Mouse (Mus musculus) hindbrain, embryonic 13.5 days (tissue): ENCODE measurements at regions not wholly inside any gene's neighbourhood (a gene's known extent, or its start where the extent isn't known, plus 50 kb on each side); places are given as distances from the start of the nearest gene placed in this dataset.

ENCODE experiments used
- ATAC-seq: fragments of 200-750 bp; cut with Nextera tagmentation; 2 replicates; pipeline ENCODE4 v1.8.0; 2017; ENCODE audit warnings: moderate TSS enrichment; ENCODE audit not compliant: low FRiP score
- H3K27ac ChIP-seq: fragments of 300-500 bp; sonication (generic); 2 replicates; pipeline ENCODE4 v1.5.1; 2015; ENCODE audit warnings: inconsistent platforms, mild to moderate bottlenecking, moderate library complexity
- H3K27me3 ChIP-seq: fragments of 300-500 bp; sonication (generic); 2 replicates; pipeline ENCODE4 v1.6.1; 2015; ENCODE audit warnings: mild to moderate bottlenecking, inconsistent platforms
- H3K36me3 ChIP-seq: fragments of 300-500 bp; sonication (generic); 2 replicates; pipeline ENCODE4 v1.6.1; 2015; ENCODE audit warnings: mild to moderate bottlenecking, inconsistent platforms
- H3K4me1 ChIP-seq: fragments of 300-500 bp; sonication (generic); replicated peaks from 2 replicates; pipeline ENCODE4 v1.6.1; 2015; ENCODE audit warnings: inconsistent platforms
- H3K4me2 ChIP-seq: fragments of 300-500 bp; sonication (generic); 2 replicates; pipeline ENCODE4 v1.6.1; 2015; ENCODE audit warnings: inconsistent platforms, mild to moderate bottlenecking, moderate library complexity
- H3K4me3 ChIP-seq: fragments of 300-500 bp; sonication (generic); 2 replicates; pipeline ENCODE4 v1.5.1; 2015; ENCODE audit warnings: mild to moderate bottlenecking, inconsistent platforms
- H3K9ac ChIP-seq: fragments of 300-500 bp; sonication (generic); 2 replicates; pipeline ENCODE4 v1.6.1; 2015; ENCODE audit warnings: mild to moderate bottlenecking, inconsistent platforms
- H3K9me3 ChIP-seq: fragments of 300-500 bp; sonication (generic); 2 replicates; pipeline ENCODE4 v1.6.1; 2016; ENCODE audit warnings: inconsistent platforms
- WGBS: fragments of 180-500 bp; shearing (Covaris S2); methylation state at CpG from one replicate; pipeline ENCODE4 v1.1.7; 2015; 5-methylcytosine and 5-hydroxymethylcytosine counted together

DNA sequence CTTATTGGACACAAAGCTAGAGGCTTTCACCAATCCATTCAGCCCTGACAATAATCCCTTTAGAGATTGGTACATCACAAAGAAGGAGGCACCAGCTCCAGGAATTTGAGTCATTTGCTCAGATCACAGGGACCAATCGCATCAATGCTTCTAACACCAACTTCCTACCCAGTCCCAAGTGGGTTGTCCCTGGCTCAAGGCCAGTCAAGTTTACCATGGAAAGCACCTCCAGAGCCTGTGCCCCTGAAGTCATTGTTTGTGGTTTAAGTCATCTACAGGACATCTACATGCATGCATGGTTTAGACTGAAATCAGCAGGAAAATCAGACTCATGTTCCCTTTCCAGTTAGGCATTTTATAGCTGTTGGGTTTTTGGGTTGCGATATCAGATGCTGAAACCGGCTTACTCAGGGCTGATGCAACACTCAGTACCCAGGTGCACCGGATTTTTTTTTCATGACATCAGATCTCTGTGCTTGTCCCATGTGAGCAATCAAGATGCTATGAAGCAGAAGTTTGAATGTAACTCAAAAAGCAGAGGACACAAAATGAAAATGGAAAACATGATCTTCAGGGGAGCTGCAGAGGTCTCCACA is 50.3 kb upstream of the Sh3bp4 start:
- Histone ChIP-seq H3K9ac (no peak overlapping the region), H3K4me2 (no peak overlapping the region), H3K27me3 (no peaks in the 10 kb centered on the region), H3K27ac (no peak overlapping the region), H3K4me1 (no peaks in the 10 kb centered on the region), H3K9me3 (no peaks in the 10 kb centered on the region), H3K4me3 (no peak overlapping the region), H3K36me3 (no peaks in the 10 kb centered on the region)
- no peak for ATAC-seq
- WGBS = 93% methylated on average over 4 of the region's 4 CpGs
